In the genomic region with DNA sequence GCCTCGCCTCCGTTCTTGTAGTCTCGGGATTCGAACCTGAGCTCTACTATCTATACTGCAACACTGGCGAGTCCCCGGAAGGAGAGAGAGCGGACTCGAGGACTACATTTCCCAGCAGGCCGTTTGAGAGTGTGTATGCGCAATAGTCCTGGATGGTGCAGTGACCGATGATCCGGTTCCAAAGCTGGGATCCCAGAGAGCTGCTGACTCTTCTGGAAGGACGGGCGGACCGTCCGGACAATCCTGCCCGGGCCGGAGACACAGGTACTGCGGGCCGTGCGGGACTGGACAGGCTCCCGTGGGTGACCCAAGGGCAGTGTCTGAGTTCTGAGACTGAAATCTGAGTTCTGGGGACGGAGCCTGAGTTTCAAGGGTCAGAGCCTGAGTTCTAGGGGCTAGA, we compare ENCODE assay signal across 1 mouse cellular context.
TF ChIP-seq lines count a peak whose summit lies in the region.

No protein-coding gene starts in this region.

TF ChIP-seq in MEL, 35 proteins besides CTCF, POLR2A, EP300 and RAD21:
- TF ChIP-seq CHD1 (IDR thresholded peaks at IDR 0.05; ENCODE audit: low read depth, low read length) (no peak), E2F4 (IDR thresholded peaks at IDR 0.05; ENCODE audit: borderline replicate concordance, low read depth, low read length) (no peak), MYC (IDR thresholded peaks at IDR 0.05; ENCODE audit: low read depth, low read length) (peak; percentile 46; the same call in 1 of the 2 replicates), MEF2A (IDR thresholded peaks at IDR 0.05; ENCODE audit: extremely low read depth, insufficient replicate concordance, low read depth, low read length, poor library complexity, severe bottlenecking) (no peak), HCFC1 (IDR thresholded peaks at IDR 0.05; ENCODE audit: low read depth, low read length) (peak; percentile 99), POLR2AphosphoS5 (IDR thresholded peaks at IDR 0.05; ENCODE audit: borderline replicate concordance, low read depth, low read length) (no peak), ETS1 (IDR thresholded peaks at IDR 0.05; ENCODE audit: low read depth, low read length) (no peak), ZNF384 (IDR thresholded peaks at IDR 0.05; ENCODE audit: low read depth, low read length) (no peak), NRF1 (IDR thresholded peaks at IDR 0.05; ENCODE audit: insufficient read depth, low read depth, low read length, poor library complexity, severe bottlenecking) (peak; percentile 80), KAT2A (conservative IDR thresholded peaks at IDR 0.05; ENCODE audit: low read depth, low read length) (peak; percentile 87; the same call in 1 of the 2 replicates), TCF12 (IDR thresholded peaks at IDR 0.05; ENCODE audit: low read depth, low read length) (peak; percentile 52; the same call in 1 of the 2 replicates), SIN3A (IDR thresholded peaks at IDR 0.05; ENCODE audit: low read length) (peak; percentile 90), UBTF (IDR thresholded peaks at IDR 0.05; ENCODE audit: borderline replicate concordance, insufficient read depth, low read depth, low read length) (no peak), SMC3 (IDR thresholded peaks at IDR 0.05; ENCODE audit: low read depth, low read length) (no peak), TAL1 (IDR thresholded peaks at IDR 0.05; ENCODE audit: low read length) (no peak), USF1 (IDR thresholded peaks at IDR 0.05; ENCODE audit: low read depth, low read length) (no peak), MXI1 (IDR thresholded peaks at IDR 0.05; ENCODE audit: low read depth, low read length) (peak; percentile 75; the same call in 1 of the 2 replicates), MAFK (IDR thresholded peaks at IDR 0.05; ENCODE audit: borderline replicate concordance, low read depth, low read length) (no peak), ELF1 (IDR thresholded peaks at IDR 0.05; ENCODE audit: low read depth, low read length) (peak; percentile 95), NELFE (IDR thresholded peaks at IDR 0.05; ENCODE audit: low read depth, low read length) (peak; percentile 58), ZC3H11A (IDR thresholded peaks at IDR 0.05; ENCODE audit: low read depth, low read length) (no peak), MYB (IDR thresholded peaks at IDR 0.05; ENCODE audit: low read depth, low read length) (no peak), RCOR1 (IDR thresholded peaks at IDR 0.05; ENCODE audit: low read depth, low read length) (no peak), TBP (IDR thresholded peaks at IDR 0.05; ENCODE audit: low read depth, low read length) (peak; percentile 65), ZMIZ1 (IDR thresholded peaks at IDR 0.05; ENCODE audit: low read depth, low read length) (no peak), BHLHE40 (IDR thresholded peaks at IDR 0.05; ENCODE audit: borderline replicate concordance, low read depth, low read length) (peak; percentile 67; the same call in 1 of the 2 replicates), MAZ (IDR thresholded peaks at IDR 0.05; ENCODE audit: low read depth, low read length) (no peak), POLR2AphosphoS2 (IDR thresholded peaks at IDR 0.05; ENCODE audit: low read length) (peak; percentile 35; the same call in 1 of the 2 replicates), USF2 (IDR thresholded peaks at IDR 0.05; ENCODE audit: borderline replicate concordance in 1 of 2, insufficient read depth in 1 of 2, low read depth in 1 of 2, low read length in 2 of 2) (no peak)
